Mouse (Mus musculus): ENCODE results near the gene Sppl2a. TPM values are rescaled to one million over a fixed set of nuclear protein-coding genes. Genes with fewer than 3 reads are reported as not detected.
"Not testable (repeated sequence)": the region's sequence is repeated elsewhere in the genome, so short reads cannot be mapped to it uniquely, and the experiment has no call there.

Sppl2a gene
- 41.4 and 47.1 TPM in 2 replicates for polyA plus RNA-seq (2016; fragmentation: Nextera tagmentation; extraction: Ambion mirVana)

DNA sequence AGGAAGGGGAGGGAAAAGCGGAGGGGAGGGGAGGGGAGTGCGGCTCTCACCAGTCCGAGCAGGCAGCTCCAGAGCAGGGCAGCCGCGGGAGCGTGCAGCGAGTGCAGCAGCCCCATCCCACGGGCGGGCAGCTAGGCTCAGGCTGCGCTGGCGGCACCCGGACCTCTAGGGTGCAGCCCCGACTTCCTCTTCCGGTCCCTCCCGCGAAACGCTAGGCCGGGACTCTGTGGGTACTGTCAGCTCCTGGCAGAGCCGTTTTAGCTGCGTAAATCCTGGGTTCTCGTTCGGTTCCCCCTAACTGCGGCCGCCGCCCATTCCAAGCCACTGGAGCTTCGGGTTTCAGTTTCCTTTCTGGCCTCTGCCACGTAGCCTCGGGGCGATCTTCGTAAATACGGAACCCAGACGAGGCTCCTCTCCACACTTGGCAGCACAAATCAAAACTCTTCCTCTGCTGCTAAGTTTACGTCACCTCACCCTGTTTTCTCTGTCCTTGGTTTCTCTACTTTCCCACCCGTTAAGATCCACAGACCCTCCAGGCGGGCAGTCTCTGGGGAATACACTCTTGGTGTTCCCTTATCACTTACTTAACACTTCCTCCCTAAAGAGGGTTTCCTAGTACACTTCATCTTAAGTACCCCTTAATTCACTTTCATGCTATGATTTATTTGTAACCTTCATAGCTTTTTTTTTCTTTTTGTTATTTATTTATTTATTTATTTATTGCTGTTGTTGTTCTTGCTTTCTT lies at the start of gene Sppl2a:
Gene Sppl2a (minus strand): TSS at position 339 of the 745 bp plus-strand sequence.
- Histone ChIP-seq H3K9ac (peak within 1 kb of the TSS; percentile 67), H3K4me3 (peak within 1 kb of the TSS; percentile 59), H3K36me3 (no peaks in the 10 kb centered on the region), H3K4me1 (peaks cover 3% of the 10 kb centered on the region; the same call in 1 of the 2 replicates), H3K27ac (peak within 1 kb of the TSS; percentile 97), H3K9me3 (no peaks in the 10 kb centered on the region), H3K27me3 (no peaks in the 10 kb centered on the region), H3K4me2 (replicated peaks) (peak within 1 kb of the TSS; percentile 62)
- peak; percentile 99 for ATAC-seq (ENCODE audit: insufficient number of reproducible peaks, insufficient read depth, low FRiP score, low TSS enrichment)
- under 1% methylated on average over 26 of the region's 35 CpGs for WGBS

DNA sequence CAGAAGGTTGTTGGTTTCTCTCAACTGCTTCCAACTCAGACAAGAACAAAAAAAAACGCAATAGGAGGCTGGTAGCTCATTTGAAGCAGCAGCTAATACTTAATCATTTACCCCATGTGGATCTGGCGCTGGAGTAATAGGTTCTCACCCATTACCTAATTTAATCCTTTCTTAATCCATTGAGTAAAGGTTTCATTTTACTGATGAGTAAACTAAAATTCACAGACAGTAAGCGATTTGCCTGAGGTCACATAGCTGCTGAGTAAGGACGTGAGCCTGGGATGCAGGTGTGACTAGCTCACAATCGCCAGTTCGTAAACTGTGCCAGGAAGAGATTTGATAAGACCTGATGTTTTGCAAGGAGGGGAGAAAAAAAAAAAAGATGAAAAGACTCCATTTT lies 44.4 kb upstream of the Sppl2a start:
- Histone ChIP-seq H3K9me3 (no peaks in the 10 kb centered on the region), H3K4me2 (replicated peaks) (no peak overlapping the region), H3K27me3 (no peaks in the 10 kb centered on the region), H3K9ac (no peak overlapping the region), H3K4me3 (no peak overlapping the region), H3K4me1 (no peaks in the 10 kb centered on the region), H3K27ac (no peak overlapping the region), H3K36me3 (no peaks in the 10 kb centered on the region)
- no peak for ATAC-seq (ENCODE audit: insufficient number of reproducible peaks, insufficient read depth, low FRiP score, low TSS enrichment)
- WGBS: 70% methylated on average over 6 of the region's 6 CpGs

DNA sequence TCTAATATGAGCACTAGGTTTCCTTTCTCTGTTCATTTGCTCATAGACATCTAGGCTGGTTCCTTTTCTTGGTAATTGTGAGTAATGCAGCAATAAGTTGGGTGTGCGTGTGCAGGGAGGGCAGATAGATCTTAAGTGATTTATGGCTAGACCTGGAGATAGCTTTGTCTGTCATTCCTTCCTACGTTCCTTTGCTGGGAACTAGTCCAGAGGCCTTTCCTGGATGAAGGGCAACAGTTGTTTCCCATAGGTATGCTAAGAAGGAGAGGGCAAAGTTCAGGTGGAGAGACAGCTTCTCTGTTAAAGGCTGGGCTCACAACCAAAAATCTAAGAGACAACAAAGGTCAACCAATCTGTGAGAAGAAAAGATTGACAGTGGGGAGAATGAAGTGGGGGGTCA lies 28.7 kb upstream of the Sppl2a start:
- Histone ChIP-seq H3K9ac (no peak overlapping the region), H3K4me1 (no peaks in the 10 kb centered on the region), H3K4me3 (no peak overlapping the region), H3K27me3 (no peaks in the 10 kb centered on the region), H3K4me2 (replicated peaks) (no peak overlapping the region), H3K9me3 (no peaks in the 10 kb centered on the region), H3K36me3 (no peaks in the 10 kb centered on the region), H3K27ac (no peak overlapping the region)
- no peak for ATAC-seq (ENCODE audit: insufficient number of reproducible peaks, insufficient read depth, low FRiP score, low TSS enrichment)
- 71% methylated on average over 2 of the region's 2 CpGs for WGBS

- 74% methylated on average over 7 of the region's 7 CpGs for WGBS
- no peak for ATAC-seq (ENCODE audit: insufficient number of reproducible peaks, insufficient read depth, low FRiP score, low TSS enrichment)
Observed at GRCm38 (mm10) chr2:126955671-126956070, 22.6 kb upstream of the Sppl2a start.

GRCm38 (mm10) chr2:126951085-126951484 lies 18.1 kb upstream of the Sppl2a start:
- H3K4me3 ChIP-seq: no peak overlapping the region
- H3K27ac ChIP-seq: no peak overlapping the region
- H3K9ac ChIP-seq: no peak overlapping the region
- H3K27me3 ChIP-seq: no peaks in the 10 kb centered on the region
- H3K4me1 ChIP-seq: no peaks in the 10 kb centered on the region
- H3K36me3 ChIP-seq: no peaks in the 10 kb centered on the region
- no peak for ATAC-seq (ENCODE audit: insufficient number of reproducible peaks, insufficient read depth, low FRiP score, low TSS enrichment)
- no peaks in the 10 kb centered on the region for H3K9me3 ChIP-seq
- WGBS: 64% methylated on average over 7 of the region's 7 CpGs
- H3K4me2 ChIP-seq (replicated peaks): no peak overlapping the region

More at GRCm38 (mm10) chr2:126955671-126956070, 22.6 kb upstream of the Sppl2a start:
- Histone ChIP-seq H3K9ac (no peak overlapping the region), H3K36me3 (no peaks in the 10 kb centered on the region), H3K27me3 (no peaks in the 10 kb centered on the region), H3K4me1 (no peaks in the 10 kb centered on the region), H3K4me3 (no peak overlapping the region), H3K9me3 (no peaks in the 10 kb centered on the region), H3K27ac (no peak overlapping the region), H3K4me2 (replicated peaks) (no peak overlapping the region)

DNA sequence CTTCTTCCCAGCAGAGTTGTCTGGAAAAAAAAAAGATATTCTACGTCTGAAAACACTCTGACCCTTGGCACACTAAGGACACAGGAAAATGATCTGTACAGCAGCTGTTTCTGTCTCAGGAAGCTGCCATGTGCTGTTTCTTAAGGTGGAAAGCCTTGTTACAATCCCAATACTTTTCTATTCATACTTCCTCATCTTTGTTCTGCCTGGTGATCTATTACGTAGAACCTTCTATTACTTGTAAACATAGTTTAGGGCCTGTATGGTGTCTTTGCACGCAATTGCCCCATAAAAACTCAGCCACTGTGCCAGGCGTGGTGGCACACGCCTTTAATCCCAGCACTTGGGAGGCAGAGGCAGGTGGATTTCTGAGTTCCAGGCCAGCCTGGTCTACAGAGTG lies 17.4 kb upstream of the Sppl2a start:
- H3K4me1 ChIP-seq: no peaks in the 10 kb centered on the region
- ATAC-seq (ENCODE audit: insufficient number of reproducible peaks, insufficient read depth, low FRiP score, low TSS enrichment): no peak
- H3K27ac ChIP-seq: no peak overlapping the region
- no peaks in the 10 kb centered on the region for H3K9me3 ChIP-seq
- no peak overlapping the region for H3K4me3 ChIP-seq
- no peak overlapping the region for H3K9ac ChIP-seq
- no peaks in the 10 kb centered on the region for H3K27me3 ChIP-seq
- WGBS: 74% methylated on average over 5 of the region's 5 CpGs
- no peak overlapping the region for H3K4me2 ChIP-seq (replicated peaks)
- H3K36me3 ChIP-seq: no peaks in the 10 kb centered on the region

- Histone ChIP-seq H3K27ac (no peak overlapping the region), H3K4me3 (no peak overlapping the region)
Observed at GRCm38 (mm10) chr2:126949856-126950255, 16.8 kb upstream of the Sppl2a start.

DNA sequence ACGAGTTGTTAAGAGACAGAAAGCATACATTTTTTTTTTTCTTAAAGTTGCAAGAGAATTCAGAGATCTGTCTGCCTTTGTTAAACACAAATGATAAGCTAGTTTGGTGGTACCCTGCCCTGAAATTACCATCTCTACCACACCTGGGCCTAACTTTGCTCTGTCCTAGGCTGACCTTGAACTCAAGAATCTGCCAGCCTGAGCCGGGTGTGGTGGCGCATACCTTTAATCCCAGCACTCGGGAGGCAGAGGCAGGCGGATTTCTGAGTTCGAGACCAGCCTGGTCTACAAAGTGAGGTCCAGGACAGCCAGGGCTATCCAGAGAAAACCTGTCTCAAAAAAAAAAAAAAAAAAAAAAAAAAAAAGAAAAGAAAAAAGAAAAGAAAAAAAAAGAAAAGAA lies 16.3 kb upstream of the Sppl2a start:
- whole genome bisulfite sequencing: 84% methylated on average over 6 of the region's 6 CpGs
- H3K4me2 ChIP-seq (replicated peaks); H3K4me1 ChIP-seq: not testable (repeated sequence)

More at GRCm38 (mm10) chr2:126949856-126950255, 16.8 kb upstream of the Sppl2a start:
- H3K9ac ChIP-seq: no peak overlapping the region
- no peaks in the 10 kb centered on the region for H3K9me3 ChIP-seq
- no peak overlapping the region for H3K4me2 ChIP-seq (replicated peaks)
- 60% methylated on average over 3 of the region's 3 CpGs for WGBS
- H3K4me1 ChIP-seq: no peaks in the 10 kb centered on the region
- H3K27me3 ChIP-seq: no peaks in the 10 kb centered on the region
- H3K36me3 ChIP-seq: no peaks in the 10 kb centered on the region
- ATAC-seq (ENCODE audit: insufficient number of reproducible peaks, insufficient read depth, low FRiP score, low TSS enrichment): no peak

DNA sequence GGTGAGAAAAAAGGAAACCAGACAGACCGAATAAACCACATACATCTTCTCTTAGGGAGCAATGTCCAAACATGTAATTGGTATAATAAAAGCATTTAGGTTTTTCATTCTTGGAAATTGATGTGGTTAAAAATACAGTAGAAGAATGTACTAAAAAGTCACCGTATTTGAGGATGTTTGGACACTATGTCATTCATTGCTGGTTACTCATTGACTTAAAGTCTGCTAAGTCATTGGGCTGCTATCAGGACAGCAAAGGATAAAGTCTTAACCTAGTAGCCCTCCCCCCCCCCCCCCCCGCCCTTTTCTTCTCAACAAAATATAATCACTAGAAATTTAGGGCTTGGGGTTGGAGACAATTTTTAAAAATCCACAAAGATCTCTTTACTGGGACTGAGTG lies 15.2 kb upstream of the Sppl2a start:
- ATAC-seq (ENCODE audit: insufficient number of reproducible peaks, insufficient read depth, low FRiP score, low TSS enrichment): no peak
- Histone ChIP-seq H3K27ac (no peak overlapping the region), H3K4me2 (replicated peaks) (no peak overlapping the region), H3K36me3 (no peaks in the 10 kb centered on the region), H3K9me3 (no peaks in the 10 kb centered on the region), H3K4me3 (no peak overlapping the region), H3K4me1 (no peaks in the 10 kb centered on the region), H3K27me3 (no peaks in the 10 kb centered on the region), H3K9ac (no peak overlapping the region)
- WGBS: 74% methylated on average over 3 of the region's 3 CpGs

More for the DNA sequence above, 16.3 kb upstream of the Sppl2a start:
- H3K9me3 ChIP-seq; H3K4me3 ChIP-seq; H3K27me3 ChIP-seq; H3K36me3 ChIP-seq; H3K27ac ChIP-seq; H3K9ac ChIP-seq; ATAC-seq (ENCODE audit: insufficient number of reproducible peaks, insufficient read depth, low FRiP score, low TSS enrichment): not testable (repeated sequence)

DNA sequence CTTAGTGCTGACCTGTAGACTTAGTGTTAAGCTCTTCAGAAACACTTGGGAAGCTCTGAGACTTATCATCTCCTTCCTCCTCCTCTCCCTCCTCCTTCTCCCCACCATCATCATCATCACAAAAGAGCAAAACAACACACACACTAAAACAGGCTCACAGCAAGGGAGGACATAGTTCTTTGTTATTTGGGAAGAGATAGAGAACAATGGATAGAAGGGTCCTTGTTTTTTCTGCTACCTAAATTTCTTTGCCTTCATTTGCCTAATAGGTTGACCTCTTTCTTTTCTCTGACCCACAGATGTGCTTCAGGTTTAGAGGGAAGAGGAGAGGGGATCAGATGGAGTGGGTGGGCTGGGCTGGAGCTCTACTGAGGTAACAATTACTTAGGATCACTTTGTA lies 14.6 kb upstream of the Sppl2a start:
- Histone ChIP-seq H3K4me1 (no peaks in the 10 kb centered on the region), H3K9ac (no peak overlapping the region), H3K36me3 (no peaks in the 10 kb centered on the region), H3K27ac (no peak overlapping the region), H3K4me3 (no peak overlapping the region), H3K4me2 (replicated peaks) (no peak overlapping the region), H3K27me3 (no peaks in the 10 kb centered on the region), H3K9me3 (no peaks in the 10 kb centered on the region)
- no peak for ATAC-seq (ENCODE audit: insufficient number of reproducible peaks, insufficient read depth, low FRiP score, low TSS enrichment)

GRCm38 (mm10) chr2:126943211-126943610 lies 10.2 kb upstream of the Sppl2a start:
- no peak for ATAC-seq (ENCODE audit: insufficient number of reproducible peaks, insufficient read depth, low FRiP score, low TSS enrichment)
- Histone ChIP-seq H3K4me3 (no peak overlapping the region), H3K9me3 (no peaks in the 10 kb centered on the region), H3K4me1 (no peaks in the 10 kb centered on the region), H3K36me3 (no peaks in the 10 kb centered on the region), H3K4me2 (replicated peaks) (no peak overlapping the region), H3K27ac (no peak overlapping the region), H3K9ac (no peak overlapping the region), H3K27me3 (no peaks in the 10 kb centered on the region)
- WGBS: 81% methylated on average over 2 of the region's 2 CpGs

DNA sequence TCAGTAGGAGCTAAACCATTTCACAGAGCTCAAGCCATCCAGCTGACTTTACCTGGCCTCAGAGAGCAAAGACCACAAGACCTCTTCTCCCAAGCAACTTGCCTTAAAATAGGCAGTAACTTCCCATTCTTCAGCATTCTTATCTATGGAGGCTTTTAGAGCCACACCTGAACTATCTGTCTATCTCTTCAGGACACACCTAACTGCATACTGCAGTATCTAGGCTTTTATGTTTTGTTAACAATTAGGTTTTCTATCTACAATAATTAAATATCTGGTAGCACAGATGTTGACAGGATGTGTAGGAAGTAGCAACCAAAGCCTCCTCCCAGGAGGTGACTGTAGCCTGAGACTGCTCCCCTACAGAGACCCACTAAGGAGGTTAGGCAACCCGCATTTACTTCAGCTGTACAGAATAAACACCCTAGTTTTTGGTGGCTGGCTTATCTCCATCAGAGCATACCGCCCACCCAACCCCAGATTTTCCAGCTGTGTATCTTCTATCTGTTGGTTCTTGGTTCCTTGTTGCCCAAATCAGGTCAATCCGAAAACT lies 7.4 kb upstream of the Sppl2a start:
- H3K4me2 ChIP-seq (replicated peaks): no peak overlapping the region
- H3K27me3 ChIP-seq: no peaks in the 10 kb centered on the region
- H3K36me3 ChIP-seq: no peaks in the 10 kb centered on the region
- H3K9ac ChIP-seq: no peak overlapping the region
- H3K27ac ChIP-seq: no peak overlapping the region
- H3K9me3 ChIP-seq: no peaks in the 10 kb centered on the region
- ATAC-seq (ENCODE audit: insufficient number of reproducible peaks, insufficient read depth, low FRiP score, low TSS enrichment): no peak
- WGBS: 81% methylated on average over 3 of the region's 3 CpGs
- no peak overlapping the region for H3K4me3 ChIP-seq
- H3K4me1 ChIP-seq: no peaks in the 10 kb centered on the region

Data from embryonic facial prominence, embryonic 12.5 days (tissue).